Mouse (Mus musculus) kidney, adult 11 months (tissue): ENCODE data around the gene Pmm2.

Source experiments
- DNase-seq: peaks from one replicate; pipeline ENCODE4 v3.0.0; 2022

Gene Pmm2

DNA sequence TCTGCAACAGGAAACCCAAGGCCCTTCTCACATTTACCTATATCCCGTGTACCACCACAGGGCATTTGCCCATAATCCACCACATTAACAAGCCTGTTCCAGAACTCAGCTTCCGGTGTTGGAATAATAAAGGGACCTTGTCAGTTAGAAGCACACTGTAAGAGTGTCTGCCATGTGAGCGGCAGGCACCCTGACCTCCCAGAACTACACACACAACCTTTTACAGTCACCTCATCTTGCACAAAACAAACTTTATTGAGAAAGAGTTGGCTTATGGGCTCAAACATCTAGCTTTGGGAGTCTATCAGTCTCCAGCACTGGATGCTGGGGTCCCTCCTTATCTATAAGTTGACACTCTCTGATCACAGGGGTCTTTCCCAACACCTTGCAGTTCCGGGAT lies 20.9 kb downstream of the Pmm2 start:
- no peak for DNase-seq

GRCm38 (mm10) chr16:8658764-8659163 lies 21.3 kb downstream of the Pmm2 start:
- DNase-seq = peak; percentile 42

DNA sequence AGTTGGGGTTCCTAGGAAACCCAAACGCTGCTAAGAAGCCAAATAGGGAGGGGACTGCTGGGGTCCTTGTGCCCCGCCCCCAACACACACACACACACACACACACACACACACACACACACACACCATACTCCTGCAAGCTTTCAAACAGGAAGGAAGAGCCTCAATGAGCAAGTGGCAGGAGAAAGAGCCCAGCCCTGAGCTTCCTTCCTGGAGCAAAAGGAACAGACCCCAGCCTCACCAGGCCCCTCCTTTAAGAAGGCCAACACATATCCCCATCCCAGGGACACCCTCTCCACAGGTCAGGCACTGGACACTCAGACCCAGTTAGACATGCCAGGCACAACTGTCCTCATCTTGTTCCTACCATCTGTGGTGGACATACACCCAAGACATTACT lies 25.5 kb downstream of the Pmm2 start:
- DNase-seq = no peak

GRCm38 (mm10) chr16:8663606-8664539 lies 26.4 kb downstream of the Pmm2 start:
- peak; percentile 53 for DNase-seq

DNA sequence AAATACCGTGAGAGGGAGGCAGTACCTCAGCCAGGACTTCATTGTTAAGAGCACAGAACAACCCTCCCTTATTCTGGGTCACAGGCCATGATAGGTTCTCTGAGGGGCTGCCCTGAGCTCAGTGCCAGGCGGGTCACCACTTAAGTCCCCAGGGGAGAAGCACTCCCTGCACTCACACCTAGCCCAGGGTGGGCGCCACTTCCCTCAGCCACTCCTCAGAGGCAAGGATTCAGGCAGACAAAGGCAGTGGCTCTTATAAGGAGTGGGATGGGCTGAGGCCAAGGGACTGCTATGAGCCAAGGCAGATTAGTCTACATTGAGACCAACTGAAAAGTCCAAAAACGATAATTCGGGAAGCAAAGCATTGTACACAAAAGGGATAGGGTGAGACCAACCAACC lies 27.9 kb downstream of the Pmm2 start:
- no peak for DNase-seq

DNA sequence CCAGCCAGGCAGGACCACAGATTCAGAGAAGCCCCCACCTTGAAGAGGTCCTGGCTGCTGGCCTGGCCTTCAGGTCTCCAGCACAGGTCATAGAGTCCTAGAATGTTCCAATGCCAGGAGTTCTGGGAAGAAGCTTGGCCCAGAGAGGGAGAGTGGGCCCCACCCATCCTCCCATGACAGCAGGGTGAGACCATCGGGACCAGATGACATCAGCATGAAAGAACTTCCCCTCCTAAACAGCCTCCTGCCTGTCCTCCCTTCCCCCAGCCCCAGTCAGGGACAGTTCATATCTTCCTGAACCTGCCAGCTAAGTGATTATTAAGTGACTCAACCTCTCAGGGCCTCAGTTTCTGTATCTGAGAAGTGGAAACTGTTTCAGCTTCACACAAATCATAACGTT lies 29.0 kb downstream of the Pmm2 start:
- peak; percentile 69 for DNase-seq

DNA sequence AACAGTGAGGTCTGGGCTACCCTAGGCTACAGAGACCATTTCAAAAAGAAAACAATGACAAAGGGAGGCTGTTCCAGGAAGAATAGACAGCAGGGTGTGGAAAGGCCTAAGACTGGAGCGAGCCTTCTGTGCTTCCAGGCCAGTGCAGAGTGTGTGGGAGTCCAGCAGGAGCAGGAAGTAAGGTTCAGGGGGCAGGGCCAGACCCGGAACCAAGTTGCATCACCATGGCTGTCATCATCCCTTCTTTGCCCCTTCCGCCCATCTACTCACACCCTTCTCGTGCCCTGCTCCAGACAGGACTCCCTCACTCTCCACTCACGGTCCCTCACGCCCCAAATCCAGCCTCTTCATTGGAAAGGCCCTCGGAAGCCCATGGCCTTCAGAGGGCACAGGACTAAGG lies 29.8 kb downstream of the Pmm2 start:
- DNase-seq = no peak

GRCm38 (mm10) chr16:8667814-8668213 lies 30.3 kb downstream of the Pmm2 start:
- DNase-seq = no peak

- no peak for DNase-seq
Measured at GRCm38 (mm10) chr16:8668386-8668785, 30.9 kb downstream of the Pmm2 start.

GRCm38 (mm10) chr16:8669432-8669831 lies 32.0 kb downstream of the Pmm2 start:
- DNase-seq = no peak

DNA sequence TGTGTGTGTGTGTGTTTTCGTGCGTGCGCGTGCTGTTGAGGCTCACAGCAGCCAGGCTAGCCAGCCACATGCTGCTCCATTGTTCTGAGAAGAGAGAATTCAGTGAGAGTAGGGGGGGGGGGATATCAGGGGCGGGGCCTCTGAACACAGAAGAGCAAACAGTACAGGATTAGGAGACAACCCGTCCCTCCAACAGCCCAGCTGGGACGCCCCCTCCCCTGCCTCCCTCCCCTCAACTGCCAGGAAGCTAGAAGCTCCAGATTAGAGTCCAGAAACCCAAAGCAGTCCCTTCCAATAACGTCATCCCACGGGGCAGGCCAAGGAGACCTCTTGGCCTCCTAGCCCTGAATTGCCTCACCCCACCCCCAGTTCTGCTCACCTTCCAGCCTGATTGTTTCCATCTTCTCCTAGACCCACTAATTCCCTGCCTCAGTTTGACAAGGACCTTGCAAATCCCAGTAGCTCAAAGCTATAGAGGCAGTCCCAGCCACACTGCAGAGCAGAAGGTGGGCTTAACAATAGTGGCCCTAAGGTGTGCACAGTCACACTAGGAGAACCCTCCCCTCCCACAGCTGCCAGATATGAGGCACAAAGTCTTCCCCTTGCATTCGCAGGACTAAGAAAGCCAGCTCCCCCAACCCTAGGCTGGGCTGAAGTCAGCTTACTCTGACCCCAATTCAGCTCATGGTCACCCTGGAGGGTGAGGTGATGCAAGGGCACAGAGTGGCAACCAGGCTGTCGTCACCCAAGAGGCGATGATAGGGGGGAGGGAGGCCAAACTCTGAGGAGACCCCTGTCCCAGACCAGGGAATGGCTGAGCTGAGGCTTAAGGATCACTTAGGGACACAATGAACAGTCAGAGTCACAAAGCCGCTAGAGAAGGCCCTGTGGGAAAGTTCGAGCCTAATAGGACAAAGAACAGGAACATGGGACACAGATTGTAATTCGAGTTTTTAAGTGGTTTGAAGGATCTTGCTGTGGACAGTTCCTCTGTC lies 32.9 kb downstream of the Pmm2 start:
- DNase-seq = no peak

GRCm38 (mm10) chr16:8671551-8672349 lies 34.3 kb downstream of the Pmm2 start, which contains the start of gene Carhsp1:
TSS of gene Carhsp1 (minus strand) at chr16:8672155.
- peak; percentile 95 for DNase-seq

DNA sequence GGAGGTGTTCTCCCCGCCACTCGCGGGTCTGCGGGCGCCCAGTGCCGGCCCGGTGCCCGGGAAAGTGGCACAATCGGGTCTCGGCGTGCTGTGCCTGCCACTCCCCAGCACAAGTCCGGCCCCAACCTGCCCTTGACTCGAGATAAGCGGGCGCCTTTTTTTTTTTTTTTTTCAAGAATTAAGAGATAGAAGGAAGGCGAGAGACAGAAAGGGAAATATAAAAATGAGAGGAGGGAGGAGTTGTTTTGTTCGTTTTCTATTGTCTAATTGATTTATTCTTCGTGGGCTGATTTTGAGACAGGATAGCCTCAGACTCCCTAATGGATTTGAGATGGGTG lies 34.8 kb downstream of the Pmm2 start:
- DNase-seq = no peak

- DNase-seq = peak; percentile 39
Measured at GRCm38 (mm10) chr16:8672811-8673210, 35.3 kb downstream of the Pmm2 start.

GRCm38 (mm10) chr16:8673343-8673742 lies 35.9 kb downstream of the Pmm2 start:
- DNase-seq = no peak

GRCm38 (mm10) chr16:8674165-8674564 lies 36.7 kb downstream of the Pmm2 start:
- no peak for DNase-seq

DNA sequence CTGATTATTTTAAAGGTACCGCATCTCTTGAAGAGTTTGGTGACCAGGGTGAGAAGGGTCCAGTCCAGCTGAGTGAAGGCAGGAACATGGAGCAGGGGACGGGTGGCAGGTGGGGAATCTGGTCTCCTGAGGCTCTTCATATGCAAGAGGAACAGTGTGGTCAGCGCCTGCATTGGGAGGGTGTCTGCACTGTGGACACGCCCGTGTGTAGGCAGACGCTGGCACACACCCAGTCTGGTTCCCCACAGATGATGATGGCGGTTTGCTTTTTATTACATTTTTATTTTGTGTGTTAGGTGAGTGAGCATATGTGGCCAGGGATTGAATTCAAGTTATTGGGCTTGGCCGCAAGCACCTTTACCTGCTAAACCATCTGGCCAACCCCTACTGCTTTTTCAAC lies 38.1 kb downstream of the Pmm2 start:
- no peak for DNase-seq

DNA sequence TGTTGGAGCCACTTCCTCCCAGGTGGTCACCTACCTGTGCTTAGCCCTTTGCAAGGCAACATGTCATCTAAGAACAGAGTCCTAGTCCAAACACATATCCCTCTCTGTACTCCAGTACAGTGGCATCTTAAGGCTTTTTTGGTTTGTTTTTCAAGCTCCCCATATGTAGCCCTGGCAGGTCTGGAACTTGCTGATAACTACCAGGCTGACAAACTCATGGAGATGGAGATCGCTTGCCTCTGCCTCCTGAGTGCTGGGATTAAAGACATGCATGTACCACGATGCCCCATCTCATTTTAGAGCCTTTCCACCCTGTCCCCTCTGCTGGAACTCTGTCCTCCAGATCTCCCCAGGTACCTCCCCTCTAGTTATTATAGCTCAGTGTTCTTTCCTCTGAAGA lies 38.8 kb downstream of the Pmm2 start:
- DNase-seq = no peak

GRCm38 (mm10) chr16:8676800-8677199 lies 39.3 kb downstream of the Pmm2 start:
- DNase-seq = no peak

DNA sequence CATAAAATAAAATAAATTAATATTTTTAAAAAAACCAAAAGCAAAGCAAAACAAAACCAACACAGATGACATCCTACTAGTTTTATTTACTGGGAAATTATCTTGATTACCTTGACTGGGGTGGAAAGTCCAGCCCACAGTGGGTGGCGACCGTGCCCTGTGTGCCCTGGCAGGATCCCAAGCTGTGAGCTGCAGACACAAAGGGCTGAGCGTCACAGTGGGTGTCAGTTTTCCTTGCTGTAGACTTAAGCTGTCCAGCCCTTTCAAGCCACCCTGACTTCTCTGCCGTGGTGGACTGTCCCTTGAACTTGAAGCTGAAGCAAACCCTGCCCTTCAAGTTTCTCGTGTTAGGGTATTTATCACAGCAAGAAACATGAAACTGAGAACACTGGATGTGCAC lies 40.6 kb downstream of the Pmm2 start:
- no peak for DNase-seq

GRCm38 (mm10) chr16:8678676-8679075 lies 41.2 kb downstream of the Pmm2 start:
- DNase-seq = no peak

DNA sequence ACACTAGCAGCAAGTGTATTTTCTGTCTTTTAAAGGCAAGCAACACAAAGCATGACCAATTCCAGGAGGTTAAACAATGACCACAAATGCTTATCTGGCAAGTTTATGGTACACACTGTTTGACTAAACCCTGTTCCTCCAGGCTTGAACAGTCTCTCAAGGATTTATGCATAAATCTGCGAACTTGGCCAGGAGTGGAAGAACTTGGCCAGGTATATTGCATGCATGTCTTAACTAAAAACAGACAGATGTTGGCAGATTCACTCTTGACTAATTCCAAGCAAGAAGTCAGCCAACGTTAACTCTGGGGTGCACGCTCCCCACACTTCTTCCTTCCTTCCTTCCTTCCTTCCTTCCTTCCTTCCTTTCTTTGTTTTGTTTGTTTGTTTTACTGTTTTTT lies 42.3 kb downstream of the Pmm2 start:
- no peak for DNase-seq

GRCm38 (mm10) chr16:8680470-8680869 lies 43.0 kb downstream of the Pmm2 start, which contains the start of gene Gm5767:
TSS of gene Gm5767 (plus strand) at chr16:8680770.
- no peak for DNase-seq
